Mouse (Mus musculus) kidney, adult 2 months (tissue): ENCODE measurements at regions not wholly inside any gene's neighbourhood (a gene's known extent, or its start where the extent isn't known, plus 50 kb on each side); places are given as distances from the start of the nearest gene placed in this dataset.

Experiments
- DNase-seq: peaks from one replicate; pipeline ENCODE4 v3.0.0; 2021
- H3K27ac ChIP-seq: fragments of 200-500 bp; 2 replicates; pipeline ENCODE4 v1.5.1; 2012; ENCODE audit warnings: low read depth, low read length, control low read depth, inconsistent platforms; ENCODE audit not compliant: insufficient read depth
- H3K27me3 ChIP-seq: fragments of 200-500 bp; replicated peaks from 2 replicates; pipeline ENCODE4 v1.6.1; 2012; ENCODE audit warnings: mild to moderate bottlenecking, moderate library complexity, low read length, inconsistent platforms; ENCODE audit not compliant: control insufficient read depth, insufficient read depth
- H3K36me3 ChIP-seq: fragments of 200-500 bp; 2 replicates; pipeline ENCODE4 v1.6.1; 2012; ENCODE audit warnings: mild to moderate bottlenecking, moderate library complexity, low read length, inconsistent platforms; ENCODE audit not compliant: control insufficient read depth, insufficient read depth
- H3K4me1 ChIP-seq: fragments of 200-500 bp; 2 replicates; pipeline ENCODE4 v1.6.1; 2011; ENCODE audit warnings: low read length; ENCODE audit not compliant: control insufficient read depth, insufficient read depth
- H3K4me3 ChIP-seq: fragments of 200-500 bp; 2 replicates; pipeline ENCODE4 v1.5.1; 2011; ENCODE audit warnings: mild to moderate bottlenecking, low read depth, low read length, control low read depth; ENCODE audit not compliant: insufficient read depth
- CTCF ChIP-seq: fragments of 200-500 bp; conservative IDR thresholded peaks from 2 replicates; pipeline ENCODE4 v1.5.1; 2011; ENCODE audit warnings: low read depth, mild to moderate bottlenecking, control low read depth, low read length, moderate library complexity, mixed read lengths; ENCODE audit not compliant: insufficient read depth, insufficient read length
- POLR2A ChIP-seq: fragments of 200-500 bp; IDR thresholded peaks from one replicate; pipeline ENCODE4 v1.6.1; 2011; ENCODE audit warnings: low read depth, low read length, control low read depth
- WGBS: fragments of 180-500 bp; shearing (Covaris S2); methylation state at CpG from one replicate; pipeline ENCODE4 v1.1.7; 2018; 5-methylcytosine and 5-hydroxymethylcytosine counted together

DNA sequence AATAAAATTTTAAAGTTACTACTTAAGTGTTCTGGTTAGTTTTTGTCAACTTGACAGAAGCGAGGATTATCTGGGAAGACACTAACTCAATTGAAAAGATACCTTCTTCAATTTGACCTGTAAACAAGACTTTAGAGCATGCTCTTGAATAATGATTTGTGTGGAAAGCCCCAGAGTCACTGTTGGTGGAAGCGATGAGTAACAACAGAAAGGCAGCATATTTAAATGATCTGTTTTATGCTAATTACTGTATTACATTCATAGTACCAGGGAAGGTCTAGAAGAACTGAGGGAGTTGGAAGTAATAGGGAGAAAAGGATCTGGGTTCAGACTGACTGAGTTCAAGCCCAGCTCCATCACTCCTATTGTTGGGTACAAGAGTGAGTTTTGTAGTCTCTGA lies 397.3 kb upstream of the Alcam start:
- Histone ChIP-seq H3K27me3 (no peaks in the 10 kb centered on the region), H3K27ac (no peak overlapping the region), H3K36me3 (no peaks in the 10 kb centered on the region), H3K4me3 (no peak overlapping the region), H3K4me1 (no peaks in the 10 kb centered on the region)
- TF ChIP-seq POLR2A (no peak), CTCF (no peak)
- no peak for DNase-seq
- WGBS: 87% methylated on average over 2 of the region's 2 CpGs

DNA sequence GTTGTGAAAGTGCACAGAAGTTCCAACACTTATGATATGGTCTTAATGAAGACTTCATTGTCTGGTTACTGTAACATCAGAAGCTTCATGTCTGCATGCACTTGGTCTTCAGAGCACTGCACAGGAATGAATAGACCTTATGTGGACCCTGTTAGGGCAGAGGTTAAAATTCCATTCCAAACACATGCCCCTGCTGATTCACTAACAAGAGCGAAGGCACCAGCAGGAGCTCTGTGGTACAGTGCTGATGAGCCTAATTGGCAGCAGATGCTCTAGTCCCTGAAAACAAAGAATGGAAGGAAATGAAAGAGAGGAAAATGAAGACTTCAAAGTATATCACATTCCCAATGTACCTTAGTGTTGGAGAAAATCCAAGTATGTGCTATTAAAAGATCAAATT lies 365.1 kb upstream of the Alcam start:
- H3K4me1 ChIP-seq: no peaks in the 10 kb centered on the region
- TF ChIP-seq POLR2A (no peak), CTCF (no peak)
- H3K4me3 ChIP-seq: no peak overlapping the region
- DNase-seq: no peak
- no peak overlapping the region for H3K27ac ChIP-seq
- WGBS: 95% methylated on average over 1 of the region's 1 CpGs
- H3K27me3 ChIP-seq: no peaks in the 10 kb centered on the region
- no peaks in the 10 kb centered on the region for H3K36me3 ChIP-seq

DNA sequence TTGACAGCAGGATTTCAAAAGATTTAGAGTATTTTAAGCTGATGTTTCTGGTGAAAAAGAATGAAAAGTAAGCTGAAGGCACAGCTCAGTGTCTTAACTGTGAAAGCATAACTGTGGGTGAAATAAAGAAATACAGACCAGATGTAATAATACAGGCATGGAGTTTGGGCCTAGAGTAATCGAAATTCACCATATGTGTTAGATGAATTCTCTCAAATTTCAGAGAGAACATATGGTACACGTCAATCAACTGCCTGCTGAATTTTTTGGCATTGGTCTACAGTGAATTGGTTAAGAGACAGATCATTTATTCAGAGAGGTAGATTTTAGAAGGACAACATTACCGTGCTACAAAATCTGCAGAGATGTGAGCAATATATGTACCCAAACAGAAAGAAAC lies 357.3 kb upstream of the Alcam start:
- H3K4me1 ChIP-seq: no peaks in the 10 kb centered on the region
- no peaks in the 10 kb centered on the region for H3K27me3 ChIP-seq
- no peak for DNase-seq
- no peak overlapping the region for H3K4me3 ChIP-seq
- WGBS: 72% methylated on average over 3 of the region's 3 CpGs
- no peaks in the 10 kb centered on the region for H3K36me3 ChIP-seq
- TF ChIP-seq POLR2A (no peak), CTCF (no peak)
- no peak overlapping the region for H3K27ac ChIP-seq

DNA sequence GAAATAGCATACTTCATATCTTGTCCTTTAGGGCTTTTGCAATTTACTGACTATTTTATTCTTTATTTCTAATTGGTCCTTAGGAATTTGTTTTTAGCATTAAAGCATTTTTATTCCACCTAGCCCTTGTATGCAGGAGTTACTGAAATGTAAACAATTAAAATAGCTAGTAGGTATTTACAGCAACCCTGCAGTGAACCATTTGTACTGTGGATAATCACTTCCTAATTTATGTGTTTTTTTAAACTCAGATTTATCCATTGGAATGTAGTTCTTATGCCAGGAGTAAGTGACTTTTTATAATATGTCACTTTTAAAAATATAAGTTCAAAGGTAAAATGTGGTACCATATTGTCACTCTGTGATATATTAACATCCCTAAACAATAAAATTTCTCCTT lies 350.5 kb upstream of the Alcam start:
- no peak for DNase-seq
- Histone ChIP-seq H3K27me3 (no peaks in the 10 kb centered on the region), H3K27ac (no peak overlapping the region), H3K36me3 (no peaks in the 10 kb centered on the region), H3K4me1 (no peaks in the 10 kb centered on the region), H3K4me3 (no peak overlapping the region)
- TF ChIP-seq CTCF (no peak), POLR2A (no peak)

DNA sequence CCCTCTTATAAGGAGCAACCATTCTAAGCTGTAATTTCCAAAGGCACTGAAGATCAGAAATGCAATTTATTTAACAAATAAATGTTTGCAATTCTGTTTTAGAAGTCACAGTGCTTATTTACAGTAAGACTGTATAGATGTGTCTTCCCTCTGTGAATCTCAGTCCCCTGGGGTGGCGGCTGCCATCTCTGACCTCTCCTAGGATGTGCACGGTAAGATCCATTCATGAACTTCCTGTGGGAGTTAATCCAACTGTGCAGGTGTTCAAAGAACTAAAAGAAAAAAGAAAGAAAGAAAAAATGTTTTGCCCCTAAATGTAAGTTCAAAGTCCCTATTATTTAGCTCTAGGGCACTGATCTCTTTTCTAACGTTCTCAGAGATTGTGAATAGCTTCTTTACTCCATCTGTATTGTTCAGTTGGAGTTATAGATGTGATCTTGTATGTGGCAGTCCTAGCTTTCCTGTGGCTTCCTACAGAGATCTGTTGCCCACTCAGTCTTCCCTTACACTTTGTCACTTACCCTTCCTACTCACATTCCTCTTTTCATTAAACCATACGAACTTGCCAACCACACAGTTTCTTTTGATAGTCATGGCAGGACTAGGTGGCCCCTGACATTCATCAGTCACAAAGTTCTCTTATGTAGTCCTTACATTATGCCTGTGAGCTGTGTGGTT lies 346.0 kb upstream of the Alcam start:
- TF ChIP-seq CTCF (no peak), POLR2A (no peak)
- H3K27ac ChIP-seq: no peak overlapping the region
- no peaks in the 10 kb centered on the region for H3K27me3 ChIP-seq
- H3K36me3 ChIP-seq: no peaks in the 10 kb centered on the region
- no peak for DNase-seq
- no peak overlapping the region for H3K4me3 ChIP-seq
- 55% methylated on average over 4 of the region's 4 CpGs for WGBS
- H3K4me1 ChIP-seq: no peaks in the 10 kb centered on the region

DNA sequence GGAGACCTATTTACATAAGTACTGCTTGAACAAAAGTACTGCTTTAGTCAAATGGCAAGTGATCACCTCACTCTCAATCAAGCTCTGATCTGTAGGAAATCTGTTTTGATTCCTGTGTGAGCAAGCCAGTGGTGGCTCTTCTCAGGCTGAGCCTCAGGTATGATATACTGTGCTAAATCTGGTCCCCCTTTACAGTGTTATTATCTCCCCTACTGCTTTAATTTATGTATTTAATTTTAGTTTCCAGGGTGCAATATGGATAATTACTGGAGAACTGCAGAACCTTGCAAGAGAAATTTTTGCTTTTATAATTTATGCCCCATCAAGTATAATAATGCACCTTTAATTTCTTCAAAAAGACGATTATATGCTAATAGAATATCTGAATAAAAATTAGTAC lies 341.3 kb upstream of the Alcam start:
- Histone ChIP-seq H3K27me3 (no peaks in the 10 kb centered on the region), H3K36me3 (no peaks in the 10 kb centered on the region), H3K4me3 (no peak overlapping the region), H3K4me1 (no peaks in the 10 kb centered on the region), H3K27ac (no peak overlapping the region)
- TF ChIP-seq CTCF (no peak), POLR2A (no peak)
- WGBS: 84% methylated on average over 1 of the region's 1 CpGs
- no peak for DNase-seq

DNA sequence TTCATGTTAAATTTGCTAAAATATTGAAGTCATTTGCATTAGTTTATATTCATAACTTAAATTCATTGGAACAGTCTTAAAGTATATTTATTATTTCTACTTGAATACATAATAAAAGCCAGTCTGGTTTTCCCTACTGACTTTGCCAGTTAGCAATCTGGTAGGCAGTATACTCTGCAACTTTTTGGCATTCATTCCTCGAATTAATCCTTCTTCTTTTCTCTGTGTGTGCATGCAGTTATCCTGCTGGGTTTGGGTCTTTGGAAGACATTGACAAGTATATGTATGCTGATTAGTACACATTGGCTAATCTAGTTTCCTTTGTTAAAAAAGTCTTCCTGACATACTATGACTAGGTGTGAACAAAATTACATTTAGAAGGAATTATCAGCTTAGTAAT lies 336.1 kb upstream of the Alcam start:
- Histone ChIP-seq H3K27me3 (no peaks in the 10 kb centered on the region), H3K36me3 (no peaks in the 10 kb centered on the region), H3K4me1 (no peaks in the 10 kb centered on the region), H3K27ac (no peak overlapping the region), H3K4me3 (no peak overlapping the region)
- 57% methylated on average over 1 of the region's 1 CpGs for WGBS
- TF ChIP-seq CTCF: no peak
- no peak for TF ChIP-seq POLR2A
- DNase-seq: no peak
